Mouse (Mus musculus) embryonic fibroblast, embryonic 13.5 days (primary cell): ENCODE measurements around the gene Mms19.

Experiments
- CTCF ChIP-seq: IDR thresholded peaks from 2 replicates; pipeline ENCODE4 v1.5.1; 2011; ENCODE audit warnings: mild to moderate bottlenecking, control low read depth, low read length, moderate library complexity, borderline replicate concordance; ENCODE audit not compliant: insufficient read depth
- POLR2A ChIP-seq: IDR thresholded peaks from 2 replicates; pipeline ENCODE4 v1.6.1; 2011; ENCODE audit warnings: low read depth, mild to moderate bottlenecking, control low read depth, low read length, moderate library complexity

DNA sequence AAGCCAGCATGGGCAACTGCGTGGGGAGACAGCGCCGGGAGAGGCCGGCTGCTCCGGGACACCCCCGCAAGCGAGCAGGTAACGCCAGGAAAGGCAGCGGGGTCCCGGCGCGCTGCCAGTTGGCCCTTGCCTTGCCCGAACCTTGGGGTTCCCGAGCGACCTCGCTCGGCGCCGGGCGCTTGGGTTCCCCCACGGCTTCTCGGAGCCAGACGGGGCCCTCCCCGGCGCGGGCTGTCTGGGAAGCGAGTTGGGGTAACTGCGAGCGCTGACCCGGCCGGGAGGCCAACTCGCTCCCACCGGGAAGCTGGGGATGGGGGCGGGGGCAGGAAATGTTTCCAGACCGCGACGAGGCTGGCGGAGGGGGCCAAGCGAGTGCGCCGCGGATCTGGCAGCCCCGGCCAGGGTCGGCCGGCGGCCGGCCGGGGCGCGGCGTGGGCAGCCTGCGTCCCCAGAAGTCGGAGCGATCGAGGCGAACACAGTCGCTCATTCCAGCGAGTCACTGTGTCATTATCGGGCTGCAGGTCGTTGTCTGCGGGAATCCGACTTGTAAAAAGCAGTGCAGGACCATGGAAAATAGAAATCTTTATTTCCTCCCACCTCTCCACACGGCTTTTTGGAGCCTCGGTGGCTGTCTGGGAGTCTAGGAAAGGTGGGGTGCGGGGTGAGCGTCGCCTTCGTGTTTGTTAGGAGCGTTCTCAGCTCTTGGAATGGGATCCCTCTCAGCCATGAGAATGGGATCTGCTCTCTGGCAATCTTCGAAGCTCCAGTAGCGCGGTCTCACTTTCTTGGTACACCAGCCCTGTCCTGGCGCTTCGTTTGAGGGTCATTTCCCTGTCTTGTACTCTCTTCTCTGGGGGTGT lies 1.2 kb upstream of the Mms19 start:
- no peak for TF ChIP-seq POLR2A
- no peak for TF ChIP-seq CTCF
